Mouse (Mus musculus) thymus, adult 18-20 months (tissue): Measurements from ENCODE around the gene Cd28.

Source experiments
- DNase-seq, 2 experiments: peaks; one replicate each; pipeline ENCODE4 v3.0.0; 2022; ENCODE audit warnings: mixed read lengths in 2 of 2

Gene Cd28

GRCm38 (mm10) chr1:60716567-60716966 is at the start of gene Cd28:
Gene Cd28, plus strand, starts transcription at chr1:60716800.
- no peak for DNase-seq

- DNase-seq = no peak
Observed at GRCm38 (mm10) chr1:60667873-60668616, 48.6 kb upstream of the Cd28 start.

GRCm38 (mm10) chr1:60669048-60669447 is 47.6 kb upstream of the Cd28 start:
- no peak for DNase-seq

DNA sequence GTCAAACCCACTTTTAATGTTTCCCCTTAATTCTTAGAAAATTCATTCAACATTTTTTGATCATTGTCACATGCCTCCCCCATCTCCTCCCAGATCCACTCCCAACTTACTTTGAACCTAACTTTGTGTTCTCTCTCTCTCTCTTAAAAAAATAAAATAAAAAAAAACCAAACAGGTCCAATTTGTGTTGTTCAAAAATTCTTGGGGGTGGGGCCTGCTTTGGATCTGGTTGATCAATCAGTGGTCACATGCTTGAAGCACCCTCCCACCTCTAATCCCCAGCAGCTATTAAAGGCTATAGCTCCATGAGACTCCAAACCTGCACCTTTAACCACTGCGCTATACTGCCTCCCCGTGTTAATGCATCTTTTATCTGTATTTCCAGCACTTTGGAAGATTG is 46.9 kb upstream of the Cd28 start:
- no peak for DNase-seq

- DNase-seq = no peak
Observed at GRCm38 (mm10) chr1:60670172-60670571, 46.4 kb upstream of the Cd28 start.

GRCm38 (mm10) chr1:60683766-60684165 is 32.8 kb upstream of the Cd28 start:
- DNase-seq = no peak

GRCm38 (mm10) chr1:60696115-60696895 is 20.3 kb upstream of the Cd28 start:
- no peak for DNase-seq

GRCm38 (mm10) chr1:60702641-60703040 is 14.0 kb upstream of the Cd28 start:
- DNase-seq = no peak

GRCm38 (mm10) chr1:60713238-60713637 is 3.4 kb upstream of the Cd28 start:
- DNase-seq = no peak

DNA sequence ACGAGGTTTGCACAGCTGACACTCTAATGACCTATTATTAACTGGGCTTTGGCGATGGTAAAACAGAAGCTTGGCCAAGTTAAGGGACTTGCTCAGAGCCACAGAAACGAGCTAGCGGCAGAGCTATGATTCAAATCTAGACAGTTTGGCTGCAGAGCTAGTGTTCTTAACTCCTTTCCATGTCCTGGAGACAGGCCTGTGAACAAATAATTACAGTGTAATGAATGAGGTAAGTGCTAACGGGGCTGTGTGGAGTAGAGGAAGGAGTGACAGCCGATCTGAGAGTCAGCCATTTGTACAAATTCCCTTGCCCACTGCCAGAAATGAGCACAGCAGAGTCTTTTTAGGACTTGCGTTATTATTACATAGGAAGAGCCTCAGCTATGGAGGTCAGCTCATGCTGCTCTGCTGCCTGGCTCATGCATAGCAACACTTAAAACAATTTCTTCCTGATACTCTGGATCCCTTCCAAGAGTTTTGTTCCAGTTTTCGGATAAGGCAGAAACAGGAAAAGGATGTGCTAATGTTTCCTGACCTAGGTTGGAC is 876 bp upstream of the Cd28 start:
- DNase-seq = no peak

DNA sequence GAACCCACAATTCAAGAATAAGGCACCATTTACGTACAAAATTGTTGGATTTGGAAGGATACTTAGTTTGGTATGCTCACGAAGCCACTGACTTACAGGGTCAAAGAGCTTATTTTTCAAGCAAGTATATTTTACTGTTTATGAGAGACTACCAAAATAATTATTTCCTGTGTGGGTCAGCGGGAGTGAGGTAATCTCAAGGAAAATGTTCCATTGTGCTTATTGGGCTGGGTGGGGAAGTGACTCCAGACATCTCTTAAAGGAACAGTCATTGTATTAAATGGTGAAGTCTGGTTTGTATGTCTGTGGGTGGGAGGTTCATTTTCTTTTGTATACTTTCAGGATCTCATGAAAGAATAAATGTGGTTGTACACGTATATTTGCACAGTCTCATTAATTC is 2.0 kb downstream of the Cd28 start:
- DNase-seq = no peak

- DNase-seq = no peak
Observed at GRCm38 (mm10) chr1:60723555-60723954, 7.0 kb downstream of the Cd28 start.

DNA sequence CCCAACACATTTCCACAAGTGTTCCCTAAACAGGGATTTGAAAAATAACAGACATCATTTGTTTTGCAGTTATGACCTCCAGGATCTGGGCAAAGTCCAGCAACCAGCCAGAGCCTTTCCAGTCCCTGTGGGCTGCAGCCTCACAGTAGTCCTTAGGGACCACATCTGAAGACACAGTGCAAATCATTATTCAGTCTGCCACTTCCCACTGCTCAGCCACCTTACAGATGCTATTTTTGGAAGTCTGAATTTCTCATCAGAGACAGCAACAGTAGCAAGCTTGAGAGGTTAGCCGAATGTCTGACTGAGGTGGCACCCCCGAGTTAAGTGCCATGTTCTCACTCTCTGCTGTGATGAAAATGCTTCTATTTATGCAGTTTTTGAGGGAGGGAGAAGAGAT is 15.3 kb downstream of the Cd28 start:
- no peak for DNase-seq

DNA sequence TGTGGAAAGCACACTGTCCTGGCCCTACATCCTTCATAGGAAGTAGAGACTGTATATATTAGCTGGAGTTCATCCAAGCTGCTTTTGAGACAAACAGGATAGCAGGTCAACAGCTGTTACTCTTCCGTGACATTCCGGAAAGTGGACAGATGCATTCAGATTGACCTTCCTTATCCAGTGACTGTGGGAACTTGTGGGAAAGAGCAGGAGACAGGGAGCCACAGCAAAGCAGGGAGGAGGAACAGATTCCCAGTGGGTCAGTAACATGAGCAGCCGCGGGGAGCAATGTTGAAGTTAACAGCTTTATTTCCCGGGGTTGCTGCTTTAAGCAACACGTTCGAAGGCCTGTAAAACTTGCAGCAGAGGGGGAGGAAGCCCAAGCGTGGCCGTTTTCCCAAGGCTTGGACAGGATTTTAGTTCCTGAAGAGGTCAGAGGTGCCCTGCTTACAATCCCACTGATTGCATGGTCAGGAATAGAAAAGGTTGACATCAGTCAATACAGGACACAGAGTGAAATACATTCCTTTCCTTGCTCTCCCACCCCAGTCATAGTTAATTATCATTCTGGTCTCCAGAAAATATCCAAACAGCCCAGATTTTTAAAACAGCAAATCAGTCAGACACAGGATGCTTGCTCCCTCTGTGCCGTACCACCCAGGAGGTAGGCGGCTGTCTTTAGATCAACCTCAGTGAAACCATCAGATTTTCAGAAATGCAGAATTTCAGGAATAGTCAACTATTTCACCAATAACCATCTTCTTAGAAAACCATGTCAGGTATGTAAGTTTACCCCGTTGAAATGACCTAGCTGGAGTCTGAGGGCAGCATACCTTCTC is 18.7 kb downstream of the Cd28 start:
- no peak for DNase-seq

DNA sequence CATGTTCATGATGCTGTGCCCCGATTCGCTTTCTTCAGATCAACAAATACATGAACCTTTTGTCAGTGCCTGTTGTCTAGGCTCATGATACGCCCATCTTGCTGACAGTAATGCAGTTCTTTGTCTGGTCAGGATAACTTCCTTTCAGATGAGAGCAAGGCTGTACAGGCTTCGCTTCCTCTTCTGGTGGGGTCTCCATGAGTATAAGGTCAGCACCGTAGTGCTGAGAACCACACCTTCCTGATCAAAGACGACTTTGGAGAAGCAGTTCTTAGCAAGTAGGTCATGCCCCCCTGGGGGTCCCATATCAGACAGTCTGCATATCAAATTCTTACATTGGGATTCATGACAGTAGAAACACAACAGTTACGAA is 19.3 kb downstream of the Cd28 start:
- no peak for DNase-seq

- DNase-seq = no peak
Observed at GRCm38 (mm10) chr1:60744266-60744665, 27.7 kb downstream of the Cd28 start.

- DNase-seq = no peak
Observed at GRCm38 (mm10) chr1:60745664-60746063, 29.1 kb downstream of the Cd28 start.

DNA sequence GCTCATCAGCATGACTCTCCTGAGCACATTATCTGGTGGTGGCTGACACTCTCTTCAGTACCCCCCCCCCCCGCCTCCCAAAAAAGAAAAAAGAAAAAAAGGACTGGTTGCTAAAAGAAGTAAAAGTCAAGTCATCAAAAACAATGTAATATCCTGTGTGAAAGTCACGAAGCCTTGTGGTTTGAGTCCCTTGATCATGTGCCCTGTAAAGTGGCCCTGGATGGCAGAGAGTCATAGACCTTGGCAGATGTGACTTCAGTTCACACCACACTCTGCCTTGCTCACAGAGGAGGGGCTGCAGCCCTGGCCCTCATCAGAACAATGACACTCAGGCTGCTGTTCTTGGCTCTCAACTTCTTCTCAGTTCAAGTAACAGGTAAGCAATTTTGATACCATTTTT is 29.6 kb downstream of the Cd28 start:
- DNase-seq = peak; percentile 67 to 85

- no peak for DNase-seq
Observed at GRCm38 (mm10) chr1:60746856-60747255, 30.3 kb downstream of the Cd28 start.

DNA sequence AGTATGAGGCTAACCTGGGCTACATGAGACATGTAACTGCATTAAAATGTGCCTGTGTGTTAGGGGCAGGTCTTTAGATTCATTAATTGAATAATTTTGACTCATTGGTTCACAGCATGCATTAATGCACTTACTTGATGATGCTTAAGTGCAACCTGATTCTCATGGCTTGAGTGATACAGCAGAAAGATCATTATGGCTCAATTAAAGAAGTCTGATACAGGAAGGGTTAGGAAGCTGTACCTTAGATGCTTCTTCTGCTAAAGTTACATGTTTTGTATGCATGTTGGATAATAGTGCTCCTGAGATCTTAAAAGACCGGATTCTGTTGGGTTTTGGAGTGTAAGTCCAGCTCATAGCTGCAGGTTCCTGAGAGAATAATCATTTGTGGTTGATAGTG is 31.7 kb downstream of the Cd28 start:
- DNase-seq = no peak

- no peak for DNase-seq
Observed at GRCm38 (mm10) chr1:60748936-60749335, 32.3 kb downstream of the Cd28 start.

- no peak for DNase-seq
Observed at GRCm38 (mm10) chr1:60749346-60749840, 32.8 kb downstream of the Cd28 start.

DNA sequence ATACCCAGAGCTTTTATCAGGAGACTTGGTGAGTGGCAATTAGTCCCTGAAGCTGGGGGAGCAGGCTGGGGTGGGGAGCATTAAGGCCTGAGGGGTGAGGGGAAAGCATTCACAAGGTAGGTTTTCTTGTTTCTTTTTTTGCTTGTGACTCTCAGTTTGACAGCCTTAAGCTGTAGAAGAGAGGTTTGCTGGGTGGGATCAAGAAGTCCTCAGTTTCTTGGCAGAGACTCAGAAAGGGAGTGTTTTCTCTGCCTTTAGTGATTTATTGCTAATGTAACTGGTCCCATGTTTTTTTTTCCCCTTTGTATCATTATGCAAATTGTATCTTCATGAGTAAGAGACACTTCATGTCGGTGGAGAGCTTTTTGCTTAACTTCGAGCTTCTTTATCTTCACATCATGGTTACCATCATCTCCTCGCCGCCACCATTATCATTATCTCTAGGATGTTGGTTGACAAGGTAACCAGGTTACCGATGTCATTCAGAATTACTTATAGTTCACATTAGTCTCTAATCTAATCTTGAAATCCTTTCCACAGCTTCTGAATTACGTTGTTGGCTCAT is 33.7 kb downstream of the Cd28 start:
- DNase-seq = no peak
